Mouse (Mus musculus) neural tube, embryonic 13.5 days (tissue): Measurements from ENCODE around the gene Gabrb1. TPM values are rescaled to one million over a fixed set of nuclear protein-coding genes. Genes with fewer than 3 reads are reported as not detected.

Experiments used
- ATAC-seq: fragments of 200-750 bp; cut with Nextera tagmentation; 2 replicates; pipeline ENCODE4 v1.8.0; 2017; ENCODE audit warnings: low read depth, mild to moderate bottlenecking, moderate TSS enrichment, moderate library complexity
- H3K27ac ChIP-seq: fragments of 300-500 bp; sonication (generic); replicated peaks from 2 replicates; pipeline ENCODE4 v1.5.1; 2015; ENCODE audit warnings: moderate library complexity, mild to moderate bottlenecking, inconsistent platforms
- H3K27me3 ChIP-seq: fragments of 300-500 bp; sonication (generic); 2 replicates; pipeline ENCODE4 v1.6.1; 2015; ENCODE audit warnings: mild to moderate bottlenecking, inconsistent platforms
- H3K36me3 ChIP-seq: fragments of 300-500 bp; sonication (generic); 2 replicates; pipeline ENCODE4 v1.6.1; 2015; ENCODE audit warnings: mild to moderate bottlenecking, inconsistent platforms
- H3K4me1 ChIP-seq: fragments of 300-500 bp; sonication (generic); replicated peaks from 2 replicates; pipeline ENCODE4 v1.6.1; 2015; ENCODE audit warnings: inconsistent platforms
- H3K4me2 ChIP-seq: fragments of 300-500 bp; sonication (generic); 2 replicates; pipeline ENCODE4 v1.6.1; 2015; ENCODE audit warnings: inconsistent platforms, mild to moderate bottlenecking, moderate library complexity
- H3K4me3 ChIP-seq: fragments of 300-500 bp; sonication (generic); 2 replicates; pipeline ENCODE4 v1.5.1; 2015; ENCODE audit warnings: mild to moderate bottlenecking, inconsistent platforms
- H3K9ac ChIP-seq: fragments of 300-500 bp; sonication (generic); 2 replicates; pipeline ENCODE4 v1.6.1; 2015; ENCODE audit warnings: moderate library complexity, mild to moderate bottlenecking, inconsistent platforms
- H3K9me3 ChIP-seq: fragments of 300-500 bp; sonication (generic); 2 replicates; pipeline ENCODE4 v1.6.1; 2016; ENCODE audit warnings: inconsistent platforms
- WGBS: fragments of 180-500 bp; shearing (Covaris S2); methylation state at CpG from one replicate; pipeline ENCODE4 v1.1.7; 2015; 5-methylcytosine and 5-hydroxymethylcytosine counted together
- polyA plus RNA-seq: library from polyadenylated mRNA; unstranded; fragments of >200 nt; fragmentation: Nextera tagmentation; extraction: Ambion mirVana; gene quantifications from 2 replicates; pipeline ENCODE4 v1.2.1, GENCODE M21; 2015

Gabrb1 gene
- polyA plus RNA-seq: 8.7 and 13.2 TPM in 2 replicates

DNA sequence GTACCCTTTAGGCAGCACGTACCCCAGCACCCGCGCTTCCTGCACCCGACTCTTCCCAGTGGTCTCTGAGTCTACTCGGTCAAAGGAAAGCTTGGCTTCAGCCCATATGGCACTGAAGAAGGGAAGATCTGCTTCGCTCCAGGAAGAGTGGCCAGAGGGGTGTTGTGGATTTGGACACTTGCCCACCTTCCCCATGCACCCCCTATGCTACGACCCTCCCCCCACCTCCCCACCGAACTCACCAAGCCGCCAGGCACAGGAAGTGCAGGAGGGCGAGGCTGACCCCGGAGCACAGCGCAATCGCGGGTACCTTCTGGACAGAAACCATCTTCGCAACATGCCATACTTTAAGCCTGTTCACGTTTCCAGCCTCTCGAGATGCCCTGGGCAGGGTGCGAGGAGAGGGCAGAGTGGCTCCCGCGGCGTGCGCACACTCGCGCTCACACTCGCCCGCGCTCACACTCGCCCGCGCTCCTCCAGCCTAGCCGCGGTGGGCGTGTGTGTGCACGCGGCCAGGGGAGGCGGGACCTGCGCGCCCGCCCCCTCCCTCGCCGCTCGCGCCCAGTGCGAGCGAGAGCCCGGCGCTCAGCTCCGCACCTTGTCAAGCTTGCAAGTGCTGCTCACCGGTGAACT is at the start of gene Gabrb1:
Gabrb1 (plus strand) TSS at position 632 of the 633 bp plus-strand sequence.
- H3K9ac ChIP-seq: peak within 1 kb of the TSS; percentile 70
- no peaks in the 10 kb centered on the region for H3K9me3 ChIP-seq
- peak within 1 kb of the TSS; percentile 98 for H3K4me2 ChIP-seq
- H3K4me3 ChIP-seq: peak within 1 kb of the TSS; percentile 60
- WGBS: 0% methylated on average over 49 of the region's 49 CpGs
- no peak within 1 kb of the TSS for H3K27ac ChIP-seq
- H3K4me1 ChIP-seq: peaks cover 18% of the 10 kb centered on the region
- no peaks in the 10 kb centered on the region for H3K36me3 ChIP-seq
- peaks cover 27% of the 10 kb centered on the region for H3K27me3 ChIP-seq
- ATAC-seq: peak; percentile 93

DNA sequence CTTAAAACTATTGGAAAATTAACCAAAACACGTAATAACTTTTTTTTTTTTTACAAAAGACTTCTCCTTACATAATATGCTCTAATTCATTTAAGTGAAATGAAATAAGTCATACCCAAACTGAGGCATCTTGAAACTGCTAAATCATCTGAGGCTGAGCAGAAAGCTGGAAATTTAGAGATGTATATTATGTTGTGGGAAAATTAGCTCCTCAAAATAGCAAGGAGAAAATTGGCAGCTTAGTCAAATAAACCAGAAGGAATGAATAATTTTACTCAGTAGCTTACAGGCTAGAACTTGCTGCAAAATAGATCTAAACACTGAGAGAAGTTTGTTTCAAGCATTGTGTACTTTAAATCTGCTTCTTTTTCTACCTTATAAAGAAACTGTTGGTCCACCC is 49.2 kb upstream of the Gabrb1 start:
- 0 out of 2 replicates have a peak, but pooled peaks cover 9% of the 10 kb centered on the region for H3K4me1 ChIP-seq
- H3K27me3 ChIP-seq: no peaks in the 10 kb centered on the region
- H3K36me3 ChIP-seq: no peaks in the 10 kb centered on the region
- no peak overlapping the region for H3K4me3 ChIP-seq
- no peak for ATAC-seq
- no peak overlapping the region for H3K27ac ChIP-seq
- no peak overlapping the region for H3K4me2 ChIP-seq
- H3K9me3 ChIP-seq: no peaks in the 10 kb centered on the region
- 95% methylated on average over 1 of the region's 1 CpGs for WGBS
- H3K9ac ChIP-seq: no peak overlapping the region

- Histone ChIP-seq H3K9ac (no peak overlapping the region), H3K36me3 (no peaks in the 10 kb centered on the region), H3K27ac (no peak overlapping the region), H3K27me3 (no peaks in the 10 kb centered on the region), H3K4me3 (no peak overlapping the region), H3K4me2 (no peak overlapping the region), H3K4me1 (no peaks in the 10 kb centered on the region), H3K9me3 (no peaks in the 10 kb centered on the region)
- 88% methylated on average over 1 of the region's 1 CpGs for WGBS
- ATAC-seq: no peak
Measured at GRCm38 (mm10) chr5:71614311-71614710, 43.6 kb upstream of the Gabrb1 start.

DNA sequence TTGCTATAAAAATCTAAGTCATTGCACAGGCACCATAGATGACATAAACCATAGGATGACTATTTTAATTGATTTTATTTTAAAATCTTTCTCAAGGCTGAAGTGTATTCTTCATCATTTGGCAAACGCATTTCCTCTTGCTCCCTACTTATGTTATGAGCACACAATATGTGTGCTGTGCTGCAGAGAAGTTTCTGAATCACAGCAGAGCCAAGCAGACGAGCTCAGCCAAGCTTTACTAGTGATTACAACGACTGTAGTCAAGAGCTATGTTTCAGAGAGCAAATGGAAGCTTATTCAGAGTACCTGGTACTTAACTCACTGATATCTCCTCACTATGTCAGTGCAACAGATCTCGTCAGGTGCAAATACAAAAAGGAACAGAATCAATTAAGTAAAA is 41.2 kb upstream of the Gabrb1 start:
- WGBS: 73% methylated on average over 4 of the region's 4 CpGs
- ATAC-seq: no peak
- no peaks in the 10 kb centered on the region for H3K27me3 ChIP-seq
- no peak overlapping the region for H3K4me3 ChIP-seq
- no peak overlapping the region for H3K4me2 ChIP-seq
- no peaks in the 10 kb centered on the region for H3K4me1 ChIP-seq
- H3K27ac ChIP-seq: no peak overlapping the region
- no peaks in the 10 kb centered on the region for H3K36me3 ChIP-seq
- H3K9me3 ChIP-seq: no peaks in the 10 kb centered on the region
- H3K9ac ChIP-seq: no peak overlapping the region

DNA sequence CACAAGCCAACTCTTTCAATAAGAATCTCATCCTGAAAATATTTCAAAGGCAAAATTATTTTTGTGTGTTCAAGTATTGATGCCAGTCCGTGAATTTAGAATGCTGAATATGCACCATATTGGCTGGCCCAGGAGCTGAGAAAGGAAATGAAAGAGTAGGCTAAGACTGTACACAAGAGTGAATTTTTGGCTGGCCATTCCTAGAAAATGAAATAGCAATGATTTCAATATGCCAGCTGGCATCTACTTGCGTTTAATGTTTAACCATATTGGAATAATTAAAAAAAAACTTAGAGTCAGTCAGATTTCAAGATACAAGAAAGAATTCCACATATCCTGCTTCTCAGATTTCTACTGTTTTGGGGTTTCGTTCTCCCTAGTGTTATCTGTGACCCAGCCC is 30.1 kb upstream of the Gabrb1 start:
- ATAC-seq: no peak
- Histone ChIP-seq H3K9ac (no peak overlapping the region), H3K4me3 (no peak overlapping the region), H3K36me3 (no peaks in the 10 kb centered on the region), H3K4me2 (no peak overlapping the region), H3K27ac (no peak overlapping the region), H3K27me3 (no peaks in the 10 kb centered on the region), H3K9me3 (no peaks in the 10 kb centered on the region), H3K4me1 (no peaks in the 10 kb centered on the region)
- 91% methylated on average over 3 of the region's 3 CpGs for WGBS

GRCm38 (mm10) chr5:71639804-71640203 is 18.1 kb upstream of the Gabrb1 start:
- Histone ChIP-seq H3K4me2 (no peak overlapping the region), H3K9ac (no peak overlapping the region), H3K4me1 (no peaks in the 10 kb centered on the region), H3K9me3 (no peaks in the 10 kb centered on the region), H3K27me3 (no peaks in the 10 kb centered on the region), H3K36me3 (no peaks in the 10 kb centered on the region), H3K27ac (no peak overlapping the region), H3K4me3 (no peak overlapping the region)
- no peak for ATAC-seq
- 67% methylated on average over 10 of the region's 10 CpGs for WGBS

GRCm38 (mm10) chr5:71648108-71648507 is 9.8 kb upstream of the Gabrb1 start:
- Histone ChIP-seq H3K36me3 (no peaks in the 10 kb centered on the region), H3K9me3 (no peaks in the 10 kb centered on the region), H3K4me1 (no peaks in the 10 kb centered on the region), H3K27ac (no peak overlapping the region), H3K4me3 (no peak overlapping the region), H3K9ac (no peak overlapping the region), H3K27me3 (no peaks in the 10 kb centered on the region), H3K4me2 (no peak overlapping the region)
- no peak for ATAC-seq
- WGBS: 76% methylated on average over 2 of the region's 2 CpGs

DNA sequence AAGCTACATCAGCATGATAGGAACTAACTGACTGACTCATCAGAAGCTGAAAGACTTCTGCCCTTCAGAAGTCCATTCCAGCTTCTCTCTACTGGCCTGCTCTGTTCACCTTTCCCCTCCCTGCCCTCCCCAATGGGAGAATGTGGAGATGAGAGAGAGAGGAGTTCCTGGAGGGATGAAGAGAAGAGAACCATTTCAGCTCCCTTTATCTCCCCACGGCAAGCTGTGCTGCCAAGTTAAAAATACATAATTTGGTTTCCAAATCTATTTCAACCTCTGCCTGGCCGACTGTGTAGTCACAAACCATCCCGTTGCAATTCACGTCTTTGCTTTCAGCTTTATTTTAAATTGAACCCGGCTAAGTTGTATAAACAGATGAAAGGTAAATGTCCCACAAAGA is 3.9 kb upstream of the Gabrb1 start:
- 90% methylated on average over 5 of the region's 5 CpGs for WGBS
- no peaks in the 10 kb centered on the region for H3K36me3 ChIP-seq
- H3K4me3 ChIP-seq: no peak overlapping the region
- no peak overlapping the region for H3K27ac ChIP-seq
- H3K4me2 ChIP-seq: no peak overlapping the region
- no peaks in the 10 kb centered on the region for H3K9me3 ChIP-seq
- peaks cover 27% of the 10 kb centered on the region for H3K27me3 ChIP-seq
- peaks cover 18% of the 10 kb centered on the region for H3K4me1 ChIP-seq
- ATAC-seq: no peak
- no peak overlapping the region for H3K9ac ChIP-seq

GRCm38 (mm10) chr5:71656771-71657170 is 1.1 kb upstream of the Gabrb1 start:
- Histone ChIP-seq H3K9ac (no peak overlapping the region), H3K27me3 (peaks cover 27% of the 10 kb centered on the region), H3K9me3 (no peaks in the 10 kb centered on the region), H3K36me3 (no peaks in the 10 kb centered on the region), H3K4me2 (peak overlapping the region; percentile 98), H3K4me1 (peaks cover 18% of the 10 kb centered on the region), H3K4me3 (peak overlapping the region; percentile 60), H3K27ac (no peak overlapping the region)
- ATAC-seq: no peak
- 10% methylated on average over 10 of the region's 10 CpGs for WGBS

- H3K4me1 ChIP-seq: peaks cover 18% of the 10 kb centered on the region
- H3K9me3 ChIP-seq: no peaks in the 10 kb centered on the region
- peak within 1 kb of the TSS; percentile 60 for H3K4me3 ChIP-seq
- no peak within 1 kb of the TSS for H3K27ac ChIP-seq
- peak within 1 kb of the TSS; percentile 70 for H3K9ac ChIP-seq
- H3K27me3 ChIP-seq: peaks cover 27% of the 10 kb centered on the region
- 1% methylated on average over 15 of the region's 15 CpGs for WGBS
- H3K4me2 ChIP-seq: peak within 1 kb of the TSS; percentile 98
- no peaks in the 10 kb centered on the region for H3K36me3 ChIP-seq
- peak; percentile 75 for ATAC-seq
Measured at GRCm38 (mm10) chr5:71658115-71658497, 193 bp downstream of the Gabrb1 start, which contains the start of gene Gabra4. Gabra4 (minus strand) TSS chr5:71658308.

GRCm38 (mm10) chr5:71665593-71665992 is 7.7 kb downstream of the Gabrb1 start:
- Histone ChIP-seq H3K27ac (no peak overlapping the region), H3K27me3 (no peaks in the 10 kb centered on the region), H3K9me3 (no peaks in the 10 kb centered on the region), H3K9ac (no peak overlapping the region), H3K36me3 (no peaks in the 10 kb centered on the region), H3K4me2 (no peak overlapping the region), H3K4me1 (no peaks in the 10 kb centered on the region), H3K4me3 (no peak overlapping the region)
- ATAC-seq: no peak
- 40% methylated on average over 4 of the region's 4 CpGs for WGBS

DNA sequence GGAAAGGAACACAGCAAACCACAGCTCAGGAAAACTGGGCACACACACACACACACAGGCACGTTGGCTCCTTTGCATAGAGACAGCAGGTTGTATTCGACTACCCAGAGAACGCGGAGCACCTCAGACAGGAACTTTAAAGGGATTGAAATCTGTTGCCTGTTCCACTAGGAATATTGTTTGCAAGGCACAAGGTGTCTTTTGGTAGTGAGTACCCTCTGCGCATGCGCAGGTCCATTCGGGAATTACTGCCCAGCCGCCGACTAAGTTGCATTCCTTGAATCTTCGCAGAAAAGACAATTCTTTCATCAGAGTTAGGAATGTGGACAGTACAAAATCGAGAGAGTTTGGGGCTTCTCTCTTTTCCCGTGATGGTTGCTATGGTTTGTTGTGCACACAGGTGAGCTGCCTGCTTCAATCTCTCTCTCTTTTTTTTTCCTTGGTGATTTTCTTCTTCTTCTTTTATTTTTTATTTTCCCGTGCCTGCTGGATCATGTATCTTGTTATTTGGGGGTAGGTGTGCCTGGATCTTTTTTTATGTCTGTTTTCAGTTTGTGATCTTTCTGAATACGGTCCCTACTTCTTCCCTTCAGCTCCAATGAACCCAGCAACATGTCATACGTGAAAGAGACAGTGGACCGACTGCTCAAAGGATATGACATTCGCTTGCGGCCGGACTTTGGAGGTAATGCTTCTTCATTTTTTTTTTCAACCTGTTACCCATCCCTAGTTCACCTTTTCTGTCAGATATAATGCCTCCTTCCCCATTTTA is 42.0 kb downstream of the Gabrb1 start:
- ATAC-seq: no peak
- Histone ChIP-seq H3K9ac (peak overlapping the region; percentile 71), H3K4me3 (peak overlapping the region; percentile 54), H3K4me1 (peaks cover 17% of the 10 kb centered on the region), H3K36me3 (no peaks in the 10 kb centered on the region), H3K4me2 (peak overlapping the region; percentile 92), H3K9me3 (no peaks in the 10 kb centered on the region), H3K27ac (no peak overlapping the region), H3K27me3 (no peaks in the 10 kb centered on the region)
- WGBS: under 1% methylated on average over 19 of the region's 19 CpGs
